Mouse (Mus musculus): Measurements from ENCODE around the gene Gnmt.

- no peak for TF ChIP-seq POLR2A (IDR thresholded peaks at IDR 0.05; ENCODE audit: borderline replicate concordance, extremely low read depth, low read depth, low read length)
- no peak for TF ChIP-seq CTCF (IDR thresholded peaks at IDR 0.05; ENCODE audit: insufficient read depth, low read length)
These were observed 43.1 kb upstream of the Gnmt start for GRCm38 (mm10) chr17:46772038-46772403.

Measured in lung, adult 2 months (tissue).